Mouse (Mus musculus) frontal cortex, adult 2 months (tissue): ENCODE data around the gene Abcb1b. TPM values are rescaled to one million over a fixed set of nuclear protein-coding genes. Genes with fewer than 3 reads are reported as not detected.
"Not testable (repeated sequence)": the region's sequence is repeated elsewhere in the genome, so short reads cannot be mapped to it uniquely, and the experiment has no call there.

Experiments
- DNase-seq, 2 experiments: peaks; one replicate each; pipeline ENCODE4 v3.0.0; 2022; ENCODE audit warnings: low spot score in 1 of 2; ENCODE audit errors: extremely low spot score in 1 of 2
- polyA plus RNA-seq: library from polyadenylated mRNA; depleted of rRNA; stranded (reverse); fragments of >200 nt; gene quantifications from 2 replicates; pipeline ENCODE4 v1.2.3, GENCODE M21; 2012

Gene Abcb1b
- polyA plus RNA-seq, 1 experiment = 2.0 TPM

- no peak for DNase-seq
Observed at GRCm38 (mm10) chr5:8861811-8862210, 63.9 kb downstream of the Abcb1b start.

GRCm38 (mm10) chr5:8863580-8864337 is 65.8 kb downstream of the Abcb1b start:
- no peak for DNase-seq

GRCm38 (mm10) chr5:8865630-8866029 is 67.7 kb downstream of the Abcb1b start:
- not testable (repeated sequence) for DNase-seq

GRCm38 (mm10) chr5:8866366-8866765 is 68.4 kb downstream of the Abcb1b start:
- no peak for DNase-seq

GRCm38 (mm10) chr5:8868019-8868418 is 70.1 kb downstream of the Abcb1b start:
- peak in 1 of 2 experiments; percentile 11 for DNase-seq

GRCm38 (mm10) chr5:8872979-8873915 is 75.3 kb downstream of the Abcb1b start:
- no peak for DNase-seq

GRCm38 (mm10) chr5:8877086-8877485 is 79.1 kb downstream of the Abcb1b start:
- no peak for DNase-seq

GRCm38 (mm10) chr5:8877800-8878199 is 79.9 kb downstream of the Abcb1b start:
- DNase-seq = no peak

- DNase-seq = no peak
Observed at GRCm38 (mm10) chr5:8885837-8886236, 87.9 kb downstream of the Abcb1b start.

- DNase-seq = peak; percentile 8 to 68
Observed at GRCm38 (mm10) chr5:8893300-8894103, 95.6 kb downstream of the Abcb1b start, which contains the start of gene Abcb4. Gene Abcb4, plus strand, starts transcription at chr5:8893717.

GRCm38 (mm10) chr5:8894104-8894425 is 96.1 kb downstream of the Abcb1b start:
- no peak for DNase-seq

GRCm38 (mm10) chr5:8894641-8895490 is 96.9 kb downstream of the Abcb1b start:
- no peak for DNase-seq

GRCm38 (mm10) chr5:8896198-8896597 is 98.3 kb downstream of the Abcb1b start:
- DNase-seq = no peak

- no peak for DNase-seq
Observed at GRCm38 (mm10) chr5:8898246-8898645, 100.3 kb downstream of the Abcb1b start.

GRCm38 (mm10) chr5:8901001-8901400 is 103.1 kb downstream of the Abcb1b start:
- no peak for DNase-seq

- DNase-seq = no peak
Observed at GRCm38 (mm10) chr5:8902141-8902817, 104.3 kb downstream of the Abcb1b start.

GRCm38 (mm10) chr5:8904539-8904938 is 106.6 kb downstream of the Abcb1b start:
- no peak for DNase-seq

GRCm38 (mm10) chr5:8911567-8912198 is 113.7 kb downstream of the Abcb1b start:
- no peak for DNase-seq
